Mouse (Mus musculus) gastrocnemius, postnatal 4 days (tissue): ENCODE measurements around the gene Thap4. TPM values are rescaled to one million over a fixed set of nuclear protein-coding genes. Genes with fewer than 3 reads are reported as not detected.
A peak's percentile ranks its signal among the peaks of the same experiment; 100 is the strongest.
"Not testable (repeated sequence)": the region's sequence is repeated elsewhere in the genome, so short reads cannot be mapped to it uniquely, and the experiment has no call there.

Experiments used
- DNase-seq, 2 experiments: peaks; one replicate each; pipeline ENCODE4 v3.0.0; 2021 to 2022; ENCODE audit warnings: low spot score in 2 of 2, mixed read lengths in 2 of 2
- long read RNA-seq, 2 experiments: library from polyadenylated mRNA; stranded (forward); transcript quantifications; one replicate each; pipeline ENCODE4 v2.0.0; 2021
- total RNA-seq, 2 experiments: library from RNA; stranded (reverse); gene quantifications; 2 replicates each; pipeline ENCODE4 v1.2.3; 2021

The Thap4 gene
- 10 to 100 TPM; 44.2 to 45.4 TPM for total RNA-seq
- long read RNA-seq, experiment 1, full-length matches to known transcripts, result 20 of 24 reads
- long read RNA-seq, experiment 1, partial matches to known transcripts, result 4 of 24 reads
- long read RNA-seq, experiment 1, other reads (novel, unspliced or antisense), result 0 of 24 reads
- long read RNA-seq, experiment 2, full-length matches to known transcripts, result 22 of 26 reads
- long read RNA-seq, experiment 2, partial matches to known transcripts, result 4 of 26 reads
- long read RNA-seq, experiment 2, other reads (novel, unspliced or antisense), result 0 of 26 reads

- DNase-seq, result peak; percentile 83 to 92
These were observed at the start of gene Thap4 for GRCm38 (mm10) chr1:93754573-93755290. Gene Thap4 (minus strand): TSS chr1:93754864.

GRCm38 (mm10) chr1:93803556-93804507 lies 49.2 kb upstream of the Thap4 start, which contains the start of gene Ing5:
Gene Ing5 (plus strand): TSS chr1:93803965.
- peak; percentile 100 for DNase-seq

GRCm38 (mm10) chr1:93802771-93803170 lies 48.1 kb upstream of the Thap4 start:
- no peak for DNase-seq

GRCm38 (mm10) chr1:93801741-93802238 lies 47.1 kb upstream of the Thap4 start, which contains the start of gene Dtymk:
Gene Dtymk (minus strand): TSS chr1:93801934.
- DNase-seq, result peak; percentile 84 to 91

- DNase-seq, result no peak
These were observed 46.2 kb upstream of the Thap4 start for GRCm38 (mm10) chr1:93800670-93801503.

GRCm38 (mm10) chr1:93795886-93796285 lies 41.2 kb upstream of the Thap4 start:
- no peak for DNase-seq

- no peak for DNase-seq
These were observed 39.9 kb upstream of the Thap4 start for GRCm38 (mm10) chr1:93794526-93794925.

GRCm38 (mm10) chr1:93786912-93787311 lies 32.2 kb upstream of the Thap4 start:
- no peak for DNase-seq

GRCm38 (mm10) chr1:93776686-93777085 lies 22.0 kb upstream of the Thap4 start:
- no peak for DNase-seq

GRCm38 (mm10) chr1:93769901-93770300 lies 15.2 kb upstream of the Thap4 start:
- no peak for DNase-seq

- no peak for DNase-seq
These were observed 12.9 kb upstream of the Thap4 start for GRCm38 (mm10) chr1:93767600-93767999.

GRCm38 (mm10) chr1:93764871-93765591 lies 10.4 kb upstream of the Thap4 start:
- no peak for DNase-seq

GRCm38 (mm10) chr1:93763531-93763930 lies 8.9 kb upstream of the Thap4 start:
- not testable (repeated sequence) for DNase-seq

GRCm38 (mm10) chr1:93760076-93760475 lies 5.4 kb upstream of the Thap4 start:
- no peak for DNase-seq

- no peak for DNase-seq
These were observed 1.5 kb upstream of the Thap4 start for GRCm38 (mm10) chr1:93756154-93756553.

GRCm38 (mm10) chr1:93755618-93756017 lies 954 bp upstream of the Thap4 start:
- no peak for DNase-seq

GRCm38 (mm10) chr1:93755291-93755610 lies 587 bp upstream of the Thap4 start:
- no peak for DNase-seq

GRCm38 (mm10) chr1:93753911-93754572 lies 622 bp downstream of the Thap4 start:
- DNase-seq, result peak in 1 of 2 experiments; percentile 53

- DNase-seq, result no peak
These were observed 3.4 kb downstream of the Thap4 start, which contains the start of gene Atg4b for GRCm38 (mm10) chr1:93751290-93751689. Gene Atg4b (plus strand): TSS chr1:93751500.
